Mouse (Mus musculus) kidney, postnatal 4 days (tissue): Measurements from ENCODE around the gene Methig1.
A peak's percentile ranks its signal among the peaks of the same experiment; 100 is the strongest.

ENCODE experiments used
- DNase-seq, 2 experiments: peaks; one replicate each; pipeline ENCODE4 v3.0.0; 2021; ENCODE audit warnings: mixed read lengths in 2 of 2

Methig1 gene

DNA sequence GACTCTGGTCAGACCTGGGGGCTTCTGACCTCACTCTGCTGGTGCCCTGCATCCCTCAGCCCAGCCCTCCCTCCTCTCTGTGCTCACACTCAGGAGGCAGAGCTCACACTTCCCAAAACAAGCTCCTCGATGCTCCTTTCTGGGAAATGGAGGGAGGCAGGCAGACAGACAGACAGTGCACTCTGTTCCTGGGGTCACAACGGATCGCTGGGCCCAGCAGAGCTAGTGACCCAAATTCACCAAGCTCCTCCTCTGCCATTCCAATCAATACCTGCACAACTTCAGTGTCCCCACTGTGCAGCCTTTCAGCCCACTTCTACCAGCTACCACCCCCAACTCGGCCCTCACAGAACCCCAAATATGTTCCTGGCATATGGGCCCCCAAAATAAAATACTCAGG, 48.9 kb downstream of the Methig1 start:
- no peak for DNase-seq

GRCm38 (mm10) chr15:100402347-100402746, 49.4 kb downstream of the Methig1 start:
- no peak for DNase-seq

DNA sequence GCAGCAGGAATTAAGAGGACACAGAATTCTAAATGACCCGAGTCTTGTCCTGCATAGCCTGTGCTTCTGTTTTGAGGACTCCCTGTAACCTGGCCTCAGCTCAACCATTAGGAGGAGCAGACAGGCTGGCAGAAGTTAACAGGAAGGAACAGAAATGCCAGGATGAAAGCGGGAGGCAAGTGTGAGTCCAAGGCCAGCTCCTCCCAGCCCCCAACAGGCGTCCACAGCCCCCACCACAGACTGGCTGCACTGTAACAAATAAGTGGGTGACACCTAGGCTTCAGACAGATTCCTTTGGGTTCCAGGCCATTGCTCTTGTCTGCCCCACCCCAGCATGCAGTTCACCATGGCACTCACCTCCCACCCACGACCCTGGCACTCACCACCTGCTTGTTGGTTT, 49.8 kb downstream of the Methig1 start:
- DNase-seq, result no peak

DNA sequence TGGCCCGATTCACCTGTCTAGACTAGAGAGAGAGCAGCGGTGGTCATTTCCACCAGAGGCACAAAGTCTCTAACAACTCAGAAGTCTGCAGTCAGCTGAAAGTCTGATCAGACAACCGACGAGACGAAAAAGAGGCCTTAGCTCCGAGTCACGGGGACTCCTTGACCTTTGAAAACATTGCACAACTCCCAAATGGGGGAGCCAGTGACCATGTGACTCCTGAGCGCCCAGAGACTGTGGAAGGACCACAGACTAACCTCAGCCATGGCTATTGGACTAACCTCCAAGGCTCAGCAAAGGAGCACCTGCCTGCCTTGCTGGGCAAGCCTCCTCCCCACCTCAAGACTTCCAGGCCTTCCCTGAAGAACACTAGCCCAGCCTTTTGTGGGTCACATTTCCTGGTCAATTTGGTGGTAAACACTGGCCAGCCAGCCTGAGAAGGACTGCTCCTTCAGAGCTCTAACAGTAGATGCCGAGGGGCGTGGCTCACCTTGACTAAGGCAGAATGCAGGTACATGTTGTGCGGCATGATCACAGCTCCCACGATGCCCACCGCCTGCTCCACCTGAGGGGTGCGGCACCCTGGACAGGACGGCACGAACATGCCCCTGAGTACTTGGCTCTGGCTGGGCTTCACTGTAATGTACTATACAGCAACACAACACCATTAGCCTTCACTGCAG, 50.5 kb downstream of the Methig1 start:
- no peak for DNase-seq

GRCm38 (mm10) chr15:100406088-100406487, 53.1 kb downstream of the Methig1 start:
- no peak for DNase-seq

DNA sequence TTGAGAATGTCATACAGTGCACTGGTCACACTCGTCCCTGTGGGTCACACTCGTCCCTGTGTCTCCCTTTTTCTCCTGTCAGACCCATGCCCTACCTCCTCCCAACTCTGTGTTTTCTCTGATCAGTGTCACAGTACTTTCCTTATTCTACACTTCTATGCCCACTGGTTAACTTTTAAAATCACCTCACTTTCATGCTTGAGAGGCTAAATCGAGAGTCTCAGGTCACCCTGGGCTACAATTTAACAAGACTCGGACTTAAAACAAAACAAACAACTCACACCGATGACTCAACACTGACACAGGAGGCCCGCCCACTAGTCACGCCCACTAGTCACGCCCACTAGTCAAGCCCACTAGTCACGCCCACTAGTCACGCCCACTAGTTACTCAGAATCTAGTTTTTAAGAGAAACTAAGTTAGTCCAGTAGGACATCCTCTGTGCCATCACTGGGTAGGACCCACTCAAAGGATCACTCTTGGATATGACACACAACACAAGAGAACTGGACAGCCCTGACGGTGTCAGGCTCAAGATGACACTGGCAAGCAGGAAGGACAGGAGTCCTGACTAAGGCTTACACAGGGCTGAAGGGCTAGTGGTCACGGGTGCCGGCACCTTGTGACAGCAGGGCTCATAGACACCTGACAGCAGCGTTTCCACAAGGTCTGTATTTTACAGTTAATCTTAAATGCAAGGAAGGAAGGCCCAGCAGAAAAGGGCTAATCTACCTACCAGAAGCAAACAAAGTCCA, 58.1 kb downstream of the Methig1 start:
- DNase-seq, result peak; percentile 80 to 86

- no peak for DNase-seq
These were observed 58.8 kb downstream of the Methig1 start for GRCm38 (mm10) chr15:100411731-100412130.

DNA sequence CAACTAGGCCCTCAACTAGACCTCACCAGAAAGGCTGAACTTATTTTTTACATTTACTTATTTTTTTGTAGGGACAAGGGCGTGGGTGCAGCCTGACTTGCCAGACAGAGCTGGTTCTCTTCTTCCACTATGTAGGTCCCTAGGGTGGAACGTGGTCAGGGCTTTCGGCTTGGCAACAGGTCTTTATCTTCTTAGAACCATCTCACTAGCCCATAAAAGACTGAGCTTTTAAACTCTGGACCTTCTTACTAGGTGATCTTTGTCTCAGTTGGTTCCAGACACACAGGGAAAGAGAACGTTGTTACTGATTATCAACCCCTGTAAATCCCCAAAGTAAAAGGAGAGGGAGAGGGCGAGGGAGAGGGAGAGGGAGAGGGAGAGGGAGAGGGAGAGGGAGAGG, 60.4 kb downstream of the Methig1 start:
- DNase-seq, result no peak

DNA sequence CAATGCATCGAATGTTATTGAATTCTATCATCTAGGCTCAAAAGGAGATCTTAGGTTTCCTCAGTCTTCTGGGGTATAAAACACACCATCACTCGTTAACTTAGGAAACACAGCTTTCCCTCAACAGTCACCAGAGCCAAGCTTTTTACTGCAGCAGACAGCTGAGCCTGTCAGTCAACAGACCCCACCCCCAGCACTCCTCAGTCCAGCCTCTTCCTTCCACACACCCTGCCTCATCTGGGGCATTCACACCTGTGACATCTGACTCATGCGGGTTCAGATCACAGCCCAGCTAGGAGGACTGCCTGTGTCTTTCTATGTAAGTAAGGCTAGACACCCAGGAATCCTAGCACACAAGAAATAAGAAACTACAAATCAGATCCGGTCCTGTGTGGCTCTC, 61.1 kb downstream of the Methig1 start:
- DNase-seq, result peak in 1 of 2 experiments; percentile 22

DNA sequence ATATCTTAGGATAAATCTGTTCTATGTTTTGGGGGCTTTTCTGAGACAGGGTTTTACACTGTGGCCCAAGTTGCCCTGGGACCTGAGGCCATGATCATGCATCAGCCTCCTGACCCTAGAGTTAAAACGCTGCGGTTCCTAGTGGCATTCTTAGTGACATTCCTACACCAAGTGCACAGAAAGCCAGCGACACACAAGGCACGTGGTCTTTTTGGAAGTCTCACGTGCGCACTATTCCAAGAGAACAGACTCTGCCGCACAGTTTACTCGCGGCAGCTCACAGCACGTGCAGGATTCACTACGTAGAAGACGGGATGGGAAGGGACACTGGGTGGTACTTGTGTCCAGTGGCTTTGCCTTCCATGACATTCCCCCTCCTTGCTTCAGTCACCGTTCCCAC, 62.0 kb downstream of the Methig1 start:
- DNase-seq, result no peak

GRCm38 (mm10) chr15:100415684-100416083, 62.7 kb downstream of the Methig1 start:
- DNase-seq, result peak in 1 of 2 experiments; percentile 29

- DNase-seq, result peak in 1 of 2 experiments; percentile 29
These were observed 65.0 kb downstream of the Methig1 start for GRCm38 (mm10) chr15:100417854-100418450.

DNA sequence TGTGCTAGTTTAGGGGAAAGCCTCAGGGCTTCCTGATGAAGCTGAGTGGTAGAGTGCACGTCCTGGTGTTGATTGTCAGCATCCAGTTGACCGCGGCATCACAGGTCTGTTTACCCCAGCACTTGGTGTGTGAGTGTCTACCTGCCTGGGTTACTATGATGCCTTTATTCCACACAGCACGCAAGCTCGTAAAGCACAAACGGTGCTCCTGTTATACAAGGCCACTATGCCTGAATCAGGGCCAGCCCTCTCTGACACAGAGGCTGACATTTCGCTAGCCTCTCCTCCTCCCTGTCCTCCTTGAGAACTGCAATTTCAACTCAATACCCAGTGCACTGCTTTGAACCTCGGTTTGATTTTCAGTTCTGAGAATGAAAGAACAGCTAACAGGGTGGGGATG, 66.4 kb downstream of the Methig1 start:
- no peak for DNase-seq

DNA sequence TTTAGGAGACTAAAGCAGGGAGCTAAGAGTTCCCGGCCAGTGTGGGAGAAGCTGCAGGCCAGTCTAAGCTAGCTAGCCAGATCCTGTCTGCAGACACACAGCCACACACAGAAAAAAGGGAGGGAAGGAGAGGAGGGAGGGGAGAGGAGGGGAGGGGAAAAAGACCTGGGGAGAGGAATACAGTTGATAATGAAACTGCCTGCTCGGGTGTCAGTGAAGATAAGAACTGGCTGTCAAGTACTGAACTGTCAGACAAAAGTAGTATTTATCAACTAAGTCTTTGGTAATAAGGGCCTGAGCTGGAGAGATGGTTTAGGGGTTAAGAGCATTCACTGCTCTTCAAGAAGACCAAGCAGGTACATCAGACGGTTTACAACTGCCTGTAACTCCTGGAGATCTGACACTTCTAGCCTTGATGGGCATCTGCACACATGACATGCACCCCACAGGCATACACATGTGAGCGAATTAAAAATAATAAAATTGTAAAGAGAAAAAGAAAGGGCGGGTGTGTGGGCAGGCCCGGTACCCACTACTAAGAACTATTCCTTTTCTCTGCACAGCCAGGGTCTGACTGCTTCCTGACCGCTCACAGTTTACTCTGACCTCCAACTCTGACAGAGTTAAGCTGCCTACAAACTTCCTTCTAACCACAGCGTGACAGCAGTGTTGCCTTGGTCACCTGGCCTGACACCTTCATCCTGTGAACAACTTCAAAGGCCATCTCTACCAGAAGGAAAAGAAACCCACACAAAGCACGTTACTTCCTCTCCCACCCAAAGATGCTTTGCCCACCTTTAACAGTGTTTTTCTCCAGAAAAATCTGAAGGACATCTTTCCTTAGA, 67.2 kb downstream of the Methig1 start:
- DNase-seq, result no peak

GRCm38 (mm10) chr15:100421059-100421757, 68.3 kb downstream of the Methig1 start:
- peak in 1 of 2 experiments; percentile 46 for DNase-seq

DNA sequence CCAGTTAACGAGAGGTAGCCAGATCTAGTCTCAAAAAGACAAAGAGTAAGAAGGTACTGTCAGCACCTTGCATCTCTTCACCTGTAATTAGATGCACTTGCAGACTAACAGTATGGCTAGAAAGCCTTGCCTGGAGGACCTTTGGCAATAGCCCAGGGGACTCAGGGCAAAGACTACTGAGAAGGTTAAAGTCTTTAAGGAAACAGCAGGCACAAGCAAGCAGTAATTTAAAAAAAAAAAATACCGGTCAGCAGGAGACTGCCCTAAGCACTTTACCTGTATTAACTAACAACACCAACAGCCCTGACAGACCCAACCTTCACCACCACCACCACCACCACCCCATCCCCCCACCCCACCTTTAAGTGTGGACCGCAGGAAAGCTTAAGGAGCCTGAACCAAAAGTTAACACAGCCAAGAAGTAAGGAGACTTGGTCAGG, 68.8 kb downstream of the Methig1 start, which contains the start of gene Gm5475:
Gm5475 (plus strand) TSS at position 390 of the 440 bp plus-strand sequence.
- peak in 1 of 2 experiments; percentile 63 for DNase-seq

DNA sequence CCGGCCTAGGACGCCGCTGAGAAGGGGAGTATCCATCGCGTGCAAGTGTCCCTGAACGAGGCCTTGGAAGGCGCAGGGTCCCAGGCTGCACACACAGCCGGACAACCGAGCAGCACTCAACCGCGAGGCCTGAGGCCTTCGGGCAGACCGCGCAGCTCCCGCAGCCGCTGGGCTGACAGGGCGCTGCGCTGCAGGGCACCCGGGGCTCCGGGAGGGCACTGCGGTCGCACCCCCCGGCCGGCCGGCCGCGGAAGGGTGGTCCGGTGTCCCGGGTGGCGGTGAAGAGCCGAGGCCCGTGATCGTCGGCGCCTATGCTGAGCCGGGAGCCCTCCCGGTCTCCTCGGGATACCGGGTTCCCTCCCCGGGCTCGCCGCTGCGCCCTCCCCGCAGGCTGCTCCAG, 69.5 kb downstream of the Methig1 start:
- DNase-seq, result peak; percentile 59 to 70

DNA sequence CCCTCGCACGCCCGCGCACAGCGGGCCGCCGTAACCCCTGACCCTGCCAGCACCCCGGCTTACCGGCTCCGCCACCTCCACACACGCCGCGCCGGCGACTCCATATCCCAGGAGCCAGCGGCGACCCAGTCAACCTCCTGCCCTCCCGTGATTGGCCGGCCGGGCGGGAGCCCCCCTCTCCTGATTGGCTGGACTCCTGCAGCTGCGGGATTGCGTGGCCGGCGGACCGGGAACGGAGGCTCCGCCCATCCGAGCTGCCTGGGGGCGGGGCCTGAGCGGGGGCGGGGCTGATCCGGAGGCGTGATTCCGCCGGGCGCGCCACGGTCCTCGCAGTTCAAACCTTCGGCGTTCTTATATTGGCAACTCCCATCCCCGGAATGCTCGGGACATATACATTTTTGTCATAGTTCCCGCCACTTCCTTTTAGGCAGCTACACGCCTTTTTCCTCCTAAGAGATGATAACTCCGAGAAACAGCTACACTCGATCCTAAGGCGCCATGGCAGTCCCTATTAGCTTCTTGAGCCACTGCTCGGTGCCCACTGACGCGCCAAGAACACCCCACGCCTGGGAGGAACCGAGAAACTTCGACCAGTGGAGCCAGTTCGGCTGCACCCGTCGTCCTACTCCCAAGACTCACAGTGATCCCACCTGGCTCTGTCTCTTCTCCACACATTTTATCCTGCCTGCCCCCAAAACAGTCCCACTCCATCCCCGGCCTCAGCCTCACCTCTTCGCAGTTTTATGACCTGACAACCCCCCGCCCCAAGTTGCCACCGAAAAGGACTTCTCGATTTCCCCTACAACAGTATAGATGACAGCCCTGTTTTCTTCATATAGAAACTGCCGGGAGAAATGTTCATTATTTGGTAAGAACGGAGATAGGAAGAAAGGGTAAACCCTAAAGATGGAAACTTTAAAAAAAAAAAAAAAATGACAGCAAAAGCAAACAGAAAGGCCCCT, 70.2 kb downstream of the Methig1 start:
- DNase-seq, result peak; percentile 97 to 98

DNA sequence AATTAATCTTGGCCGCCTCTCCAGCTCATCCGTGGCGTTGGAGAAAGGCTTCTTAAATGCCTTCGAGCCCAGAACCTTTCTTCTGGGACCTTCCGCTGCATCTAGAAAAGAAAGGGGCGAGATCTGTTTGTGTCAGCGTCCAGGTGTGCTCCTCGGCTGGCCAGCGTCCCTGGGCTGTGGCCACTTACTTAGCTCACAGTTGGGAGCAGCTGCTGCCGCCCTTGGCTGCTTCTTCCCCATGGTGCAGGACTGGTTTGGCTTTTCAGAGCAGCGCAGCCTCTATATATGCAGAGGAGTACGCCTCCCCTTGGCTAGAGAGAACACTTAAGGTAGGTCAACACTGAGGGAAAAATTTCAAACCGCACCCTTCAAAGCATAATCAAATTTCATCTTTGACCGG, 71.0 kb downstream of the Methig1 start:
- DNase-seq, result peak; percentile 64 to 76

- peak; percentile 53 to 72 for DNase-seq
These were observed 71.6 kb downstream of the Methig1 start, which contains the start of gene Slc11a2 for GRCm38 (mm10) chr15:100424396-100425122. Slc11a2 (minus strand) TSS chr15:100425072.
